Mouse (Mus musculus): ENCODE results near the gene Plcb1.

DNA sequence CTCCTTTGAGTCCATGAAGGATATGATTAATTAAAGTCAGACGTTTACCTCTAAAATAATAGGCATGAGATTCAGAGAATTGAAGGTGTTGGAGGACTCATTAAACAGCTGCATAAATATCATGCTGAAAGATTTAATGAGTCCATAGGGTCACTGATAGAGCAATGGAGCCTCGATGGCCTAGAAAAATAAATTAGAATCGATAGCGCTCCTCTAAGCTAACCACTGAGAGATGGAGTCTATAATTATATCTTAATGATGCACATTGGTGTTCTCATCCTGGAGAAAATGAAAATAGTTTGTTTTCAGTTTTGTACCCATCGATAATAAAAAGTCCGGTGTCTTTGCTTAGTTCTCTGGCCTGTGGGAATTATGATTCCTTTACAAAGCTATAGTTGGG is 617.5 kb downstream of the Plcb1 start:
- TF ChIP-seq HCFC1 (IDR thresholded peaks at IDR 0.05; ENCODE audit: borderline replicate concordance, insufficient read depth, low read length) (no peak), ZC3H11A (IDR thresholded peaks at IDR 0.05; ENCODE audit: borderline replicate concordance, low read depth, low read length) (no peak), ZNF384 (IDR thresholded peaks at IDR 0.05; ENCODE audit: low read depth, low read length) (no peak)
